Mouse (Mus musculus): ENCODE results near the gene Plekhg6. TPM values are rescaled to one million over a fixed set of nuclear protein-coding genes. Genes with fewer than 3 reads are reported as not detected.

The Plekhg6 gene
- 0.07 and 0.10 TPM in 2 replicates for polyA plus RNA-seq (2015; fragmentation: Nextera tagmentation; extraction: Ambion mirVana)

GRCm38 (mm10) chr6:125380372-125381360 is at the start of gene Plekhg6:
Gene Plekhg6, minus strand, starts transcription at chr6:125380793.

GRCm38 (mm10) chr6:125348721-125349574 is 31.6 kb downstream of the Plekhg6 start, which contains the start of gene Tnfrsf1a:
Gene Tnfrsf1a, plus strand, starts transcription at chr6:125349362.

GRCm38 (mm10) chr6:125320323-125320722 is 60.3 kb downstream of the Plekhg6 start, which contains the start of gene Scnn1a:
Gene Scnn1a, plus strand, starts transcription at chr6:125320659.

GRCm38 (mm10) chr6:125313546-125314230 is 66.9 kb downstream of the Plekhg6 start, which contains the start of gene Ltbr:
Gene Ltbr, minus strand, starts transcription at chr6:125313885.

Other genes with a start within 250 kb of the Plekhg6 start
- gene Nop2, start 248.9 kb downstream of the Plekhg6 start, polyA plus RNA-seq (2015; fragmentation: Nextera tagmentation; extraction: Ambion mirVana): 35.5 and 37.8 TPM in 2 replicates
- 9.4 and 12.4 TPM in 2 replicates for gene Iffo1, start 235.6 kb downstream of the Plekhg6 start, polyA plus RNA-seq (2015; fragmentation: Nextera tagmentation; extraction: Ambion mirVana)
- 647 and 650 TPM in 2 replicates for gene Gapdh, start 214.3 kb downstream of the Plekhg6 start, polyA plus RNA-seq (2015; fragmentation: Nextera tagmentation; extraction: Ambion mirVana)
- 118 and 127 TPM in 2 replicates for gene Ncapd2, start 189.1 kb downstream of the Plekhg6 start, polyA plus RNA-seq (2015; fragmentation: Nextera tagmentation; extraction: Ambion mirVana)
- 198 and 200 TPM in 2 replicates for gene Mrpl51, start 189.0 kb downstream of the Plekhg6 start, polyA plus RNA-seq (2015; fragmentation: Nextera tagmentation; extraction: Ambion mirVana)
- 4.1 and 4.2 TPM in 2 replicates for gene Vamp1, start 165.2 kb downstream of the Plekhg6 start, polyA plus RNA-seq (2015; fragmentation: Nextera tagmentation; extraction: Ambion mirVana)
- gene Tapbpl, start 148.9 kb downstream of the Plekhg6 start, polyA plus RNA-seq (2015; fragmentation: Nextera tagmentation; extraction: Ambion mirVana): 5.6 and 8.6 TPM in 2 replicates
- 5.3 and 6.2 TPM in 2 replicates for gene Cd27, start 143.8 kb downstream of the Plekhg6 start, polyA plus RNA-seq (2015; fragmentation: Nextera tagmentation; extraction: Ambion mirVana)
- gene Tuba3a, start 94.8 kb downstream of the Plekhg6 start, polyA plus RNA-seq (2015; fragmentation: Nextera tagmentation; extraction: Ambion mirVana): not detected in 2 replicates
- gene Ltbr, start 66.9 kb downstream of the Plekhg6 start, polyA plus RNA-seq (2015; fragmentation: Nextera tagmentation; extraction: Ambion mirVana): 20.9 and 27.0 TPM in 2 replicates
- 1.3 and 1.9 TPM in 2 replicates for gene Scnn1a, start 60.1 kb downstream of the Plekhg6 start, polyA plus RNA-seq (2015; fragmentation: Nextera tagmentation; extraction: Ambion mirVana)
- gene Tnfrsf1a, start 31.4 kb downstream of the Plekhg6 start, polyA plus RNA-seq (2015; fragmentation: Nextera tagmentation; extraction: Ambion mirVana): 38.0 and 49.0 TPM in 2 replicates
- gene Cd9, start 114.0 kb upstream of the Plekhg6 start, polyA plus RNA-seq (2015; fragmentation: Nextera tagmentation; extraction: Ambion mirVana): 78.8 and 88.9 TPM in 2 replicates
- gene Vwf, start 166.0 kb upstream of the Plekhg6 start, polyA plus RNA-seq (2015; fragmentation: Nextera tagmentation; extraction: Ambion mirVana): 13.5 and 14.3 TPM in 2 replicates

Data from spleen, postnatal 0 days (tissue).